In the genomic region with DNA sequence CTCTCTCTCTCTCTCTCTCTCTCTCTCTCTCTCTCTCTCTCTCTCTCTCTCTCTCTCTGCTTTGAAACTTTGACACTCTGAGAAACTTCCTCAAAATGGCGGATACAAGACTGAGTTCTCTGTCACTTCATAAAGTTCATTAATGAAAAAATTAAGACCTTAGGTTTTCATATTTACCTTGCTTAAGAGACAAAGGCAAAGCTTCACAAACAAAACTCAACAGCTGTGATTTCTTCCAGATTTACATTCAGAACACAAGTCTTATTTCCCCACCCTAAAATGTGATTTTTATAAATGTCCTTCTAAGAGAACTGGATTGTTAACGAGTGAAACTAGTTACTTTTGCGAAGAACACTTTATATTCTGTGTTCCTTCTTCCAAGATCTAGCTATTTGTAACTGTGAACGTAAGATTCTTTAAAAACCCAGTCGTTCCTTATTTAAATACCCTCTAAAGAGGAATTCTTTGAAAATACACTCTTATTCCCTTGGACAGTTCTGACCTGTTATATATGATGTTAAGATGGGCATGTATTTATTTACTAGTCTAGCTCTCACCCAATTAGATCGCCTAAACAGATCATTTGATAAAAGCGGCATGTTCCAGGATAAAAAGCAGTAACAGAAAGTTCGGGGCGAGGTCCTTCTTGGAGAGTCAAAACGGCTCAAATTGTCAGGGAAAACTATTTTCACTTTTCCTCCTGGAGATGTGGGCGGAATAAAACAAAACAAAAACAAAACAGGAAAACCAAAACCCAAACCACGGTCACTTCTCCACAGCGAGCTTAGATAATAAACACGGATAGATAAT, we compare ENCODE assay signal across 13 mouse cellular contexts. TPM values are rescaled to one million over a fixed set of nuclear protein-coding genes. Genes with fewer than 3 reads are reported as not detected.
DNase-seq lines count a peak whose midpoint lies in the region; ATAC-seq and TF ChIP-seq lines count a peak whose summit lies in the region.
"Had no signal": no experiment of that assay in that cellular context is flagged by ENCODE, and none has a peak within 500 bp of the region (broad histone marks: within the 10 kb centered on the region; RNA-seq: fewer than 3 reads in every experiment).

No protein-coding gene starts in this region.

- H3K4me2 ChIP-seq in heart, embryonic 15.5 days: no peak overlapping the region
- peak overlapping the region; percentile 49 for H3K4me2 ChIP-seq in forebrain, embryonic 14.5 days (ENCODE audit: low read length)

- no peak for ATAC-seq in heart, embryonic 15.5 days (replicated peaks; ENCODE audit: insufficient number of reproducible peaks, insufficient read depth, low FRiP score, low read depth)
- ATAC-seq in forebrain, embryonic 14.5 days: no peak

- no peak for TF ChIP-seq POLR2A in thymus, adult 2 months (IDR thresholded peaks at IDR 0.05; ENCODE audit: control insufficient read depth, extremely low read depth, insufficient read depth, low read length, poor library complexity)

- no peak for TF ChIP-seq CTCF in thymus, adult 2 months (IDR thresholded peaks at IDR 0.05; ENCODE audit: borderline replicate concordance, control insufficient read depth, extremely low read depth, insufficient read depth, low read length, poor library complexity)

- H3K27ac ChIP-seq in heart, embryonic 15.5 days: no peak overlapping the region
- no peak overlapping the region for H3K27ac ChIP-seq in forebrain, embryonic 14.5 days (ENCODE audit: low read depth, low read length)
- H3K27ac ChIP-seq in midbrain, embryonic 10.5 days (replicated peaks): peak overlapping the region; percentile 100
- no peak overlapping the region for H3K27ac ChIP-seq in thymus, adult 2 months (ENCODE audit: control insufficient read depth, insufficient read depth, low read length)

- H3K9ac ChIP-seq in heart, embryonic 15.5 days: no peak overlapping the region
- peak overlapping the region; percentile 59 for H3K9ac ChIP-seq in forebrain, embryonic 14.5 days (ENCODE audit: low read length)

- peaks cover 93% of the 10 kb centered on the region for H3K27me3 ChIP-seq in heart, embryonic 15.5 days
- peaks cover 49% of the 10 kb centered on the region for H3K27me3 ChIP-seq in forebrain, embryonic 14.5 days (replicated peaks; ENCODE audit: control insufficient read depth, insufficient read depth, low read length)
- H3K27me3 ChIP-seq in midbrain, embryonic 10.5 days (ENCODE audit: low read depth, poor library complexity, severe bottlenecking): peaks cover 72% of the 10 kb centered on the region
- H3K27me3 ChIP-seq in thymus, adult 2 months (ENCODE audit: control insufficient read depth, insufficient read depth, low read length): peaks cover 30% of the 10 kb centered on the region

- 4% methylated on average over 14 of the region's 14 CpGs for WGBS in heart, embryonic 15.5 days
- 1% methylated on average over 14 of the region's 14 CpGs for WGBS in forebrain, embryonic 14.5 days
- WGBS in midbrain, embryonic 10.5 days: under 1% methylated on average over 14 of the region's 14 CpGs
- WGBS in thymus, adult 2 months: 7% methylated on average over 14 of the region's 14 CpGs

- DNase-seq in heart, adult 9 months (ENCODE audit: low spot score in 2 of 2): no peak
- peak; percentile 31 for DNase-seq in embryo, embryonic 10 days (ENCODE audit: low spot score)
- DNase-seq in forebrain, embryonic 14.5 days (ENCODE audit: low spot score): no peak
- DNase-seq in midbrain, embryonic 10.5 days (ENCODE audit: low spot score): no peak
- DNase-seq in thymus, postnatal 36 days: no peak
- no peak for DNase-seq in ovary, postnatal 10 days (ENCODE audit: low spot score)
- DNase-seq in thymus, adult 2 months: no peak
- DNase-seq: cerebellum, adult 11-12 months; kidney, adult 8-10 months; lung, postnatal 10 days had no signal

- no peaks in the 10 kb centered on the region for H3K36me3 ChIP-seq in heart, embryonic 15.5 days
- H3K36me3 ChIP-seq in forebrain, embryonic 14.5 days (ENCODE audit: control insufficient read depth, insufficient read depth, low read length): no peaks in the 10 kb centered on the region
- peaks cover 56% of the 10 kb centered on the region for H3K36me3 ChIP-seq in midbrain, embryonic 10.5 days
- H3K36me3 ChIP-seq in thymus, adult 2 months (ENCODE audit: control insufficient read depth, insufficient read depth, low read length): no peaks in the 10 kb centered on the region

- peaks cover 25% of the 10 kb centered on the region for H3K4me1 ChIP-seq in heart, embryonic 15.5 days (replicated peaks)
- H3K4me1 ChIP-seq in forebrain, embryonic 14.5 days (ENCODE audit: control insufficient read depth, insufficient read depth, low read length): peaks cover 12% of the 10 kb centered on the region; the same call in 1 of the 2 replicates
- H3K4me1 ChIP-seq in midbrain, embryonic 10.5 days: peaks cover 53% of the 10 kb centered on the region
- no peaks in the 10 kb centered on the region for H3K4me1 ChIP-seq in thymus, adult 2 months (replicated peaks; ENCODE audit: control insufficient read depth, insufficient read depth, low read length)

- H3K9me3 ChIP-seq in heart, embryonic 15.5 days (replicated peaks): no peaks in the 10 kb centered on the region
- no peaks in the 10 kb centered on the region for H3K9me3 ChIP-seq in forebrain, embryonic 14.5 days (replicated peaks; ENCODE audit: control insufficient read depth, low read length)
- H3K9me3 ChIP-seq in midbrain, embryonic 10.5 days (replicated peaks): no peaks in the 10 kb centered on the region

- H3K4me3 ChIP-seq in heart, embryonic 15.5 days: peak overlapping the region; percentile 13; the same call in 1 of the 2 replicates
- peak overlapping the region; percentile 30 for H3K4me3 ChIP-seq in forebrain, embryonic 14.5 days (ENCODE audit: low read depth, low read length)
- H3K4me3 ChIP-seq in midbrain, embryonic 10.5 days: peak overlapping the region; percentile 97
- no peak overlapping the region for H3K4me3 ChIP-seq in thymus, adult 2 months (ENCODE audit: control insufficient read depth, insufficient read depth, low read length)

RNA-seq across cellular contexts. Expression of gene Otx2, which starts 9.4 kb away (rescaled TPM):
- polyA plus RNA-seq in heart, embryonic 15.5 days (2015; fragmentation: Nextera tagmentation; extraction: Ambion mirVana): not detected in 2 replicates
- polyA plus RNA-seq in forebrain, embryonic 14.5 days (2014; fragmentation: Nextera tagmentation; extraction: Ambion mirVana): 18.1 and 19.0 TPM in 2 replicates
- 149 and 169 TPM in 2 replicates for polyA plus RNA-seq in midbrain, embryonic 10.5 days (2016; fragmentation: Nextera tagmentation; extraction: Ambion mirVana)
- 0.11 TPM in 1 of 2 replicates, not detected in the other for polyA plus RNA-seq in thymus, adult 2 months (2012; rRNA removed)
- polyA plus RNA-seq: neural tube, embryonic 14.5 days; small intestine, adult 2 months had no signal

Comparison
In these comparisons a context has a peak if more than half of its experiments do, and no peak if none do; other contexts are left out.
1. RNA of gene Otx2, which starts 9.4 kb away (polyA plus RNA-seq): 149 to 169 TPM in midbrain, embryonic 10.5 days and 18.1 to 19.0 TPM in forebrain, embryonic 14.5 days; 0.11 TPM in thymus, adult 2 months and not detected in heart, embryonic 15.5 days; every median in the first group is over 10 times any median in the second.